Mouse (Mus musculus) MEL (cell line): ENCODE measurements around the gene Degs1.

Experiments used
- CHD2 ChIP-seq: IDR thresholded peaks from 2 replicates; pipeline ENCODE4 v1.6.1; 2011; ENCODE audit warnings: low read length, improper control_type of control experiment
- CTCF ChIP-seq, 3 experiments: IDR thresholded peaks in 2 of 3; conservative IDR thresholded peaks in 1 of 3; 2 replicates each; pipeline ENCODE4 v1.5.1; 2011 to 2012; ENCODE audit warnings: low read length in 3 of 3, low read depth in 2 of 3, mild to moderate bottlenecking in 2 of 3, improper control_type of control experiment in 1 of 3, inconsistent platforms in 1 of 3, mixed read lengths in 1 of 3, moderate library complexity in 1 of 3; ENCODE audit not compliant: control insufficient read depth in 1 of 3, insufficient read depth in 1 of 3, poor library complexity in 1 of 3, severe bottlenecking in 1 of 3
- EP300 ChIP-seq, 2 experiments: IDR thresholded peaks; 2 replicates each; pipeline ENCODE4 v1.6.1; 2011; ENCODE audit warnings: improper control_type of control experiment in 2 of 2, low read length in 2 of 2, low read depth in 1 of 2, mild to moderate bottlenecking in 1 of 2
- HCFC1 ChIP-seq: IDR thresholded peaks from 2 replicates; pipeline ENCODE4 v1.6.1; 2012; ENCODE audit warnings: low read depth, mild to moderate bottlenecking, inconsistent platforms, low read length, improper control_type of control experiment, moderate library complexity
- NRF1 ChIP-seq: IDR thresholded peaks from 2 replicates; pipeline ENCODE4 v1.6.1; 2014; ENCODE audit warnings: low read depth, mild to moderate bottlenecking, inconsistent platforms, low read length, improper control_type of control experiment, moderate library complexity; ENCODE audit not compliant: poor library complexity, insufficient read depth, severe bottlenecking
- POLR2A ChIP-seq, 2 experiments: IDR thresholded peaks; 2 replicates each; pipeline ENCODE4 v1.6.1; 2011 to 2012; ENCODE audit warnings: low read length in 2 of 2, mild to moderate bottlenecking in 2 of 2, control low read depth in 1 of 2, improper control_type of control experiment in 1 of 2, low read depth in 1 of 2, moderate library complexity in 1 of 2; ENCODE audit not compliant: control insufficient read depth in 1 of 2, insufficient read depth in 1 of 2, poor library complexity in 1 of 2
- ZC3H11A ChIP-seq: IDR thresholded peaks from 2 replicates; pipeline ENCODE4 v1.6.1; 2012; ENCODE audit warnings: low read depth, mild to moderate bottlenecking, inconsistent platforms, low read length, improper control_type of control experiment

DNA sequence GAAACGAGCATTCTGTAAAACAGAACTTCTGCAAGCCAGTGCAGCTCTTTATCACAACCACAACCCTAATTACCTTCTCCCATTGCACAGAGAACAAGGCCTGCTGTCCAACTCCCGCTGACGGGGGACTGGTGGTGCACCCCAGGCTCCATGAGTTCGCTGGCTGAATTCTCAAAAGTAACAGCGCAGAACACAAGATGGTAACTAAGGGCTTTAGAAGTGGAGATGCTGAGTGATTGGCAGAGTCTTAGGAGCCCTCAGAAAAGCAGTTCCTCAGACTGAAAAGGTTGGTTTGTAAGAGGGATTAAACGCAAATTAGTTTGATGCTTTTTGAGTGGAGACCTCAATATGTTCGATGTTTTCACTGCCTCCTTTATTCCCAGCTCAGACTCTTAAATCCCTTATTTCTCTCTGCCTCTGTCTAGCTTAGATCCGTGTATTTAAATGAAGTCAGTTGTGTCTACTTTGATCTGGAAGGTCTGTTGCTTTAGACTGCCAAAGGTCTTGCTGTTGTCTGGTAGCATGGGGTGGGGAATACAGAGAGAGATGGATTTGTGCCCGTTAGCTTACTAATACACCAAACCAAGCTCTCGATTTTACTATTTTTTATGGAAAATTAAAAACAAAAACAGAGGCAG is 30.0 kb downstream of the Degs1 start:
- TF ChIP-seq POLR2A (IDR thresholded peaks at IDR 0.05; ENCODE audit: control insufficient read depth in 1 of 2, insufficient read depth in 1 of 2, low read depth in 1 of 2, low read length in 2 of 2, poor library complexity in 1 of 2): no peak
- TF ChIP-seq CTCF (IDR thresholded peaks at IDR 0.05 in 2 of 3, conservative IDR thresholded peaks at IDR 0.05 in 1 of 3; ENCODE audit: control insufficient read depth in 1 of 3, insufficient read depth in 1 of 3, low read depth in 2 of 3, low read length in 3 of 3, poor library complexity in 1 of 3, severe bottlenecking in 1 of 3): no peak
- no peak for TF ChIP-seq HCFC1
- no peak for TF ChIP-seq ZC3H11A
- TF ChIP-seq CHD2: no peak
- TF ChIP-seq NRF1: no peak
- no peak for TF ChIP-seq EP300 (IDR thresholded peaks at IDR 0.05; ENCODE audit: low read depth in 1 of 2, low read length in 2 of 2)
